Mouse (Mus musculus): Measurements from ENCODE around the gene Chchd6.
A peak's percentile ranks its signal among the peaks of the same experiment; 100 is the strongest.

Chchd6 gene

GRCm38 (mm10) chr6:89412562-89412961, 182.9 kb downstream of the Chchd6 start:
- peak; percentile 45 to 79 for DNase-seq (ENCODE audit: inconsistent age in 2 of 2, low spot score in 1 of 2)

- DNase-seq (ENCODE audit: inconsistent age in 2 of 2, low spot score in 1 of 2) = peak; percentile 26 to 44
Measured at GRCm38 (mm10) chr6:89409041-89409440, 186.4 kb downstream of the Chchd6 start.

- DNase-seq (ENCODE audit: inconsistent age in 2 of 2, low spot score in 1 of 2) = peak; percentile 81
Measured at GRCm38 (mm10) chr6:89408259-89408658, 187.2 kb downstream of the Chchd6 start.

GRCm38 (mm10) chr6:89407247-89407889, 188.1 kb downstream of the Chchd6 start:
- DNase-seq (ENCODE audit: inconsistent age in 2 of 2, low spot score in 1 of 2) = peak; percentile 17 to 56

GRCm38 (mm10) chr6:89404964-89405363, 190.5 kb downstream of the Chchd6 start:
- DNase-seq (ENCODE audit: inconsistent age in 2 of 2, low spot score in 1 of 2) = peak in 1 of 2 experiments; percentile 28

- peak; percentile 29 to 52 for DNase-seq (ENCODE audit: inconsistent age in 2 of 2, low spot score in 1 of 2)
Measured at GRCm38 (mm10) chr6:89403257-89404225, 191.9 kb downstream of the Chchd6 start.

- no peak for DNase-seq (ENCODE audit: inconsistent age in 2 of 2, low spot score in 1 of 2)
Measured at GRCm38 (mm10) chr6:89402406-89402805, 193.0 kb downstream of the Chchd6 start.

GRCm38 (mm10) chr6:89399564-89399963, 195.9 kb downstream of the Chchd6 start:
- DNase-seq (ENCODE audit: inconsistent age in 2 of 2, low spot score in 1 of 2) = no peak

- DNase-seq (ENCODE audit: inconsistent age in 2 of 2, low spot score in 1 of 2) = no peak
Measured at GRCm38 (mm10) chr6:89397919-89398318, 197.5 kb downstream of the Chchd6 start.

- no peak for DNase-seq (ENCODE audit: inconsistent age in 2 of 2, low spot score in 1 of 2)
Measured at GRCm38 (mm10) chr6:89393820-89394219, 201.6 kb downstream of the Chchd6 start.

GRCm38 (mm10) chr6:89392213-89392612, 203.2 kb downstream of the Chchd6 start:
- no peak for DNase-seq (ENCODE audit: inconsistent age in 2 of 2, low spot score in 1 of 2)

- no peak for DNase-seq (ENCODE audit: inconsistent age in 2 of 2, low spot score in 1 of 2)
Measured at GRCm38 (mm10) chr6:89389771-89390170, 205.7 kb downstream of the Chchd6 start.

- peak in 1 of 2 experiments; percentile 35 for DNase-seq (ENCODE audit: inconsistent age in 2 of 2, low spot score in 1 of 2)
Measured at GRCm38 (mm10) chr6:89386956-89387355, 208.5 kb downstream of the Chchd6 start.

- no peak for DNase-seq (ENCODE audit: inconsistent age in 2 of 2, low spot score in 1 of 2)
Measured at GRCm38 (mm10) chr6:89384699-89385098, 210.8 kb downstream of the Chchd6 start.

GRCm38 (mm10) chr6:89381851-89382250, 213.6 kb downstream of the Chchd6 start:
- DNase-seq (ENCODE audit: inconsistent age in 2 of 2, low spot score in 1 of 2) = no peak

- DNase-seq (ENCODE audit: inconsistent age in 2 of 2, low spot score in 1 of 2) = no peak
Measured at GRCm38 (mm10) chr6:89381172-89381571, 214.3 kb downstream of the Chchd6 start.

- no peak for DNase-seq (ENCODE audit: inconsistent age in 2 of 2, low spot score in 1 of 2)
Measured at GRCm38 (mm10) chr6:89380751-89381150, 214.7 kb downstream of the Chchd6 start.

GRCm38 (mm10) chr6:89378264-89378663, 217.2 kb downstream of the Chchd6 start:
- no peak for DNase-seq (ENCODE audit: inconsistent age in 2 of 2, low spot score in 1 of 2)

- DNase-seq (ENCODE audit: inconsistent age in 2 of 2, low spot score in 1 of 2) = no peak
Measured at GRCm38 (mm10) chr6:89368812-89369211, 226.6 kb downstream of the Chchd6 start.

GRCm38 (mm10) chr6:89364342-89364741, 231.1 kb downstream of the Chchd6 start:
- DNase-seq (ENCODE audit: inconsistent age in 2 of 2, low spot score in 1 of 2) = peak in 1 of 2 experiments; percentile 53

- no peak for DNase-seq (ENCODE audit: inconsistent age in 2 of 2, low spot score in 1 of 2)
Measured at GRCm38 (mm10) chr6:89363107-89363451, 232.4 kb downstream of the Chchd6 start.
